In the genomic region with DNA sequence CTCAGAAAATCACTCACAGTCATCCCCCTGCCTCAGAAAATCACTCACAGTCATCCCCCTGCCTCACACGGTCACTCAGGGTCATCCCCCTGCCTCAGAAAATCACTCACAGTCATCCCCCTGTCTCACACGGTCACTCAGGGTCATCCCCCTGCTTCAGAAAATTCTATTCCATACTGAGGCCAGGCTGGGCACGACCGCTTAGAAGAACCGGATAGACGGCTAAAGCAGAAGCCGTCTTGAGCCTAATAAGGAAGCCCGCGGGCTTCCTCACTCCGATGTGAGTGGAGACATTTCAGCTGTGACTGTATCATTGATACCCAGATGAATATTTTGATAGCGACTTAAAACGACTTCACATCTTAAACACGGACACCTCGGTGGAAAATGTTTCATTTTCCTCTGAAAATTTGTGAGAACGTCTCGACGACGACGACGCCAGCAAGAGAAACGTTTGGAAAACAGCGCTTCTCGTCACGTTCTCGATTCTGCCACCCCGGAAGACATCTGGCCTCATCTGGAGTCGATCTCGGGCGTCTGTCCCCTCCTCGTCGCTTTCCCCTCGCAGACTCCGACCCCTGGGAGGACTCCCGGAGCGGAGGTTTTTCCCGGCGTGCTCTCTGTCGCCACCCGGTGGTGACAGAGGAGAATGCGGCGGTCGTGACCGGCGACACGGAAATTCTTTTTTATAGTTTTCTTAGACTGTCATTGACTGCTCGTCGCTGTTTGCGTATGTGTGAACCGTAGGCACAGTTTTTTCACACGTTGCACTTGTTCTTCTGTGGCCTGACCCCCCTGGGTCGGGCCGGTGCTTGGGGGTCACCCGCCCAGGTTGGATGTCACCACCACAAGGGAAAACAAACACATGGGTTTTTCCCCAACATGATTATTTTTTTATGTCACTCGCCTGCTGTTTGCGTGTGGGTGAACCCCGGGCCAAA, we compare ENCODE assay signal across 8 mouse cellular contexts. TPM values are rescaled to one million over a fixed set of nuclear protein-coding genes. Genes with fewer than 3 reads are reported as not detected.
A peak's percentile ranks its signal among the peaks of the same experiment; 100 is the strongest.
DNase-seq lines count a peak whose midpoint lies in the region; ATAC-seq and TF ChIP-seq lines count a peak whose summit lies in the region.
"Not testable (repeated sequence)": the region's sequence is repeated elsewhere in the genome, so short reads cannot be mapped to it uniquely, and the experiment has no call there.

No protein-coding gene starts in this region.

- H3K4me3 ChIP-seq in hindbrain, postnatal 0 days (ENCODE audit: low read length): not testable (repeated sequence)
- H3K4me3 ChIP-seq in macrophage (ENCODE audit: inconsistent target): peak overlapping the region; percentile 8

- not testable (repeated sequence) for H3K27me3 ChIP-seq in hindbrain, postnatal 0 days (ENCODE audit: insufficient read depth, low read length)

- H3K36me3 ChIP-seq in hindbrain, postnatal 0 days (ENCODE audit: insufficient read depth, low read length): not testable (repeated sequence)
- H3K36me3 ChIP-seq in macrophage (ENCODE audit: inconsistent target): peaks cover 23% of the 10 kb centered on the region

- 52% methylated on average over 56 of the region's 56 CpGs for WGBS in hindbrain, postnatal 0 days
- WGBS in macrophage (ENCODE audit: missing documents): 70% methylated on average over 56 of the region's 56 CpGs

- peak; percentile 73 for DNase-seq in R1 (ENCODE audit: low read depth, low spot score)
- peak; percentile 65 for DNase-seq in cerebellum, adult 9-10 months
- peak; percentile 92 to 98 for DNase-seq in frontal cortex, postnatal 36 days (ENCODE audit: low spot score in 2 of 2)
- peak; percentile 29 for DNase-seq in hindbrain, postnatal 0 days (ENCODE audit: low spot score)
- DNase-seq in left cerebral cortex, adult 18-20 months (ENCODE audit: low spot score in 2 of 2): peak; percentile 82 to 100
- DNase-seq in right cerebral cortex, adult 2 months (ENCODE audit: low spot score in 2 of 2): peak; percentile 88 to 93
- peak; percentile 81 for DNase-seq in urinary bladder, postnatal 10 days (ENCODE audit: low spot score)

- not testable (repeated sequence) for H3K4me1 ChIP-seq in hindbrain, postnatal 0 days (ENCODE audit: insufficient read depth, low read length)

- not testable (repeated sequence) for ATAC-seq in hindbrain, postnatal 0 days

- H3K79me2 ChIP-seq in macrophage (ENCODE audit: inconsistent target): not testable (repeated sequence)

- H3K9ac ChIP-seq in hindbrain, postnatal 0 days (replicated peaks; ENCODE audit: low read length): not testable (repeated sequence)

- H3K27ac ChIP-seq in hindbrain, postnatal 0 days: not testable (repeated sequence)
- H3K27ac ChIP-seq in macrophage: peak overlapping the region; percentile 44

- peak overlapping the region; percentile 10; the same call in 1 of the 2 replicates for H3K4me2 ChIP-seq in hindbrain, postnatal 0 days (ENCODE audit: low read depth, low read length)

- TF ChIP-seq CTCF in hindbrain, postnatal 0 days (IDR thresholded peaks at IDR 0.05; ENCODE audit: low read depth): not testable (repeated sequence)

- H3K9me3 ChIP-seq in hindbrain, postnatal 0 days (ENCODE audit: low read length): peaks cover 20% of the 10 kb centered on the region

RNA-seq across cellular contexts. Expression of a gene that starts 19.5 kb away (rescaled TPM):
- total RNA-seq in hindbrain, postnatal 0 days (2014; rRNA removed): 8.3 and 87.1 TPM in 2 replicates
- 194 and 245 TPM in 2 replicates for polyA plus RNA-seq in hindbrain, postnatal 0 days (2015; fragmentation: Nextera tagmentation; extraction: Ambion mirVana)
- total RNA-seq in left cerebral cortex, adult 18-20 months (2021): 100 to 1,000 TPM in 1 of 2 experiments, 10 to 100 TPM in 1; 96.1 to 185 TPM
- 1,000 to 10,000 TPM in 16 of 26 experiments, 100 to 1,000 TPM in 10; 644 to 7,809 (median 1,101) TPM for total RNA-seq in macrophage (2018; cell fraction: chromatin; rRNA removed)
- total RNA-seq in macrophage (2018; cell fraction: cytosol; rRNA removed): 100 to 1,000 TPM in 1 of 26 experiments, 10 to 100 TPM in 25; 11.8 to 160 (median 27.3) TPM
- 1,000 to 10,000 TPM in 5 of 26 experiments, 100 to 1,000 TPM in 20, 10 to 100 TPM in 1; 96.6 to 1,945 (median 481) TPM for total RNA-seq in macrophage (2018; cell fraction: nucleus; rRNA removed)
- polyA plus RNA-seq in macrophage (2018): 45.5 to 114 TPM (median 105 TPM) in 3 replicates

Comparison
In these comparisons a context has a peak if more than half of its experiments do, and no peak if none do; other contexts are left out.
1. DNase-seq: peak in every context shown above with its lines; median percentile 95 in frontal cortex, postnatal 36 days; 91 in left cerebral cortex, adult 18-20 months; 90 in right cerebral cortex, adult 2 months; 81 in urinary bladder, postnatal 10 days; 73 in R1; 65 in cerebellum, adult 9-10 months; 29 in hindbrain, postnatal 0 days.